ENCODE assay signal across 8 mouse cellular contexts in the genomic region with DNA sequence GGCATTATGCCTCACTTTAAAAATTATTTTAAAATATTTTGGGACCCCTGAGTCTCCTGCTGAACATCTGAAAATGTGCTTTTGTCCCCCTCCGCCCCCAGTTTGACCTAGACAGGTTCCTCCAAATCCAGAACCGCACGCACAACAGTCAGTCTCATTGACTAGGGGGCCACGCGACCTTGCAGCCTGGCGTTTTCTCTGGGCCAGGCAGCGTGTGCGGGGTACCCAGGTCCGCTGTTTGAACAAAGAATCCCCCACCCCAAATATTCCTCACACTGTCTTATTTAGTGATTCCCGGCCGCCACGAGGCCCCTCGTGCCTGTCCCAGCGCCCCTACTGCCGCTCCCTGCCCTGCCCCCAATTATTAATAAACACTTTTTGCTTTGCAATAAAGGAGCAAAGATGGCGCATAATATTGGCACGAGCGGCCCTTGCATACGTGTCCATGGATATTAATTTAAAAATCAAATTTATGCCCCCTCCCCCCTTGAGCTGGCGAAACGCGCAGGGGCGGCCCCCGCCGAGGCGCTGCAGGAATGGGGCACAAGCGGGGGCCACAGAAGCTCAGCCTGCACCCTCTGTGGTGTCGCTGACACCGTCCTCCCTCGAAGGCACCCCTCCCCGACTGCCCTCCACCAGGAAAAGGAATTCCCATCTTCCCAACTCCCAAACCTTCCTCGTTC. TPM values are rescaled to one million over a fixed set of nuclear protein-coding genes. Genes with fewer than 3 reads are reported as not detected.
A peak's percentile ranks its signal among the peaks of the same experiment; 100 is the strongest.
DNase-seq lines count a peak whose midpoint lies in the region; ATAC-seq and TF ChIP-seq lines count a peak whose summit lies in the region.

No protein-coding gene starts in this region.

- no peak for TF ChIP-seq CTCF in hindbrain, postnatal 0 days (IDR thresholded peaks at IDR 0.05; ENCODE audit: low read depth)
- no peak for TF ChIP-seq CTCF in lung, postnatal 0 days (IDR thresholded peaks at IDR 0.05)

- peak overlapping the region; percentile 91 for H3K27ac ChIP-seq in embryonic facial prominence, embryonic 14.5 days (replicated peaks; ENCODE audit: low read depth, low read length)
- H3K27ac ChIP-seq in hindbrain, postnatal 0 days = peak overlapping the region; percentile 76; the same call in 1 of the 2 replicates
- H3K27ac ChIP-seq in lung, postnatal 0 days (ENCODE audit: low read length) = peak overlapping the region; percentile 64

- no peak for TF ChIP-seq EP300 in lung, postnatal 0 days (IDR thresholded peaks at IDR 0.05)

- peak; percentile 23 for DNase-seq in embryonic facial prominence, embryonic 14.5 days (ENCODE audit: low spot score)
- no peak for DNase-seq in hindbrain, postnatal 0 days (ENCODE audit: low spot score)
- no peak for DNase-seq in lung, postnatal 0 days (ENCODE audit: low spot score)

- peaks cover 73% of the 10 kb centered on the region for H3K4me1 ChIP-seq in megakaryocyte, embryonic 14.5 days
- H3K4me1 ChIP-seq in embryonic facial prominence, embryonic 14.5 days (ENCODE audit: control insufficient read depth, insufficient read depth, low read length) = peaks cover 12% of the 10 kb centered on the region
- peaks cover 36% of the 10 kb centered on the region for H3K4me1 ChIP-seq in hindbrain, postnatal 0 days (ENCODE audit: insufficient read depth, low read length)
- peaks cover 23% of the 10 kb centered on the region for H3K4me1 ChIP-seq in lung, postnatal 0 days (ENCODE audit: insufficient read depth, low read depth, low read length)

- WGBS in embryonic facial prominence, embryonic 14.5 days = under 1% methylated on average over 32 of the region's 32 CpGs
- 1% methylated on average over 32 of the region's 32 CpGs for WGBS in hindbrain, postnatal 0 days
- under 1% methylated on average over 26 of the region's 32 CpGs for WGBS in lung, postnatal 0 days

- peak overlapping the region; percentile 93 for H3K4me2 ChIP-seq in embryonic facial prominence, embryonic 14.5 days (ENCODE audit: low read depth, low read length)
- H3K4me2 ChIP-seq in hindbrain, postnatal 0 days (ENCODE audit: low read depth, low read length) = peak overlapping the region; percentile 72
- H3K4me2 ChIP-seq in lung, postnatal 0 days (replicated peaks; ENCODE audit: low read depth, low read length) = peak overlapping the region; percentile 97

- H3K4me3 ChIP-seq in megakaryocyte, embryonic 14.5 days (replicated peaks) = peak overlapping the region; percentile 94
- peak overlapping the region; percentile 70 for H3K4me3 ChIP-seq in embryonic facial prominence, embryonic 14.5 days (ENCODE audit: low read depth, low read length)
- H3K4me3 ChIP-seq in hindbrain, postnatal 0 days (ENCODE audit: low read length) = peak overlapping the region; percentile 53
- peak overlapping the region; percentile 62 for H3K4me3 ChIP-seq in lung, postnatal 0 days (ENCODE audit: low read depth, low read length)

- ATAC-seq in megakaryocyte, adult 5-6 weeks (ENCODE audit: poor library complexity, severe bottlenecking) = no peak
- ATAC-seq in embryonic facial prominence, embryonic 14.5 days (ENCODE audit: low read depth) = no peak
- ATAC-seq in hindbrain, postnatal 0 days = no peak
- no peak for ATAC-seq in lung, postnatal 0 days
- no peak for ATAC-seq in megakaryocyte progenitor cell, adult 5-6 weeks (replicated peaks; ENCODE audit: poor library complexity)
- ATAC-seq in inflammation-experienced regulatory T-cells, adult 6 months = no peak
- no peak for ATAC-seq in erythroid progenitor cell, adult 5-6 weeks (replicated peaks; ENCODE audit: low FRiP score, poor library complexity, severe bottlenecking)

- peaks cover 32% of the 10 kb centered on the region for H3K36me3 ChIP-seq in megakaryocyte, embryonic 14.5 days (replicated peaks; ENCODE audit: low read length)
- peaks cover 33% of the 10 kb centered on the region for H3K36me3 ChIP-seq in embryonic facial prominence, embryonic 14.5 days (ENCODE audit: control insufficient read depth, insufficient read depth, low read length)
- H3K36me3 ChIP-seq in hindbrain, postnatal 0 days (ENCODE audit: insufficient read depth, low read length) = peaks cover 6% of the 10 kb centered on the region; the same call in 1 of the 2 replicates
- no peaks in the 10 kb centered on the region for H3K36me3 ChIP-seq in lung, postnatal 0 days (ENCODE audit: insufficient read depth, low read length)

- no peaks in the 10 kb centered on the region for H3K9me3 ChIP-seq in megakaryocyte, embryonic 14.5 days
- H3K9me3 ChIP-seq in embryonic facial prominence, embryonic 14.5 days (ENCODE audit: control insufficient read depth, low read length) = no peaks in the 10 kb centered on the region
- H3K9me3 ChIP-seq in hindbrain, postnatal 0 days (ENCODE audit: low read length) = no peaks in the 10 kb centered on the region
- no peaks in the 10 kb centered on the region for H3K9me3 ChIP-seq in lung, postnatal 0 days (ENCODE audit: low read length)

- peaks cover 83% of the 10 kb centered on the region for H3K27me3 ChIP-seq in megakaryocyte, embryonic 14.5 days (replicated peaks)
- 0 out of 2 replicates have a peak, but pooled peaks cover 6% of the 10 kb centered on the region for H3K27me3 ChIP-seq in embryonic facial prominence, embryonic 14.5 days (replicated peaks; ENCODE audit: control insufficient read depth, insufficient read depth, low read length)
- H3K27me3 ChIP-seq in hindbrain, postnatal 0 days (ENCODE audit: insufficient read depth, low read length) = peaks cover 24% of the 10 kb centered on the region; the same call in 1 of the 2 replicates
- no peaks in the 10 kb centered on the region for H3K27me3 ChIP-seq in lung, postnatal 0 days (replicated peaks; ENCODE audit: insufficient read depth, low read length)

- peak overlapping the region; percentile 77 for H3K9ac ChIP-seq in embryonic facial prominence, embryonic 14.5 days (ENCODE audit: low read depth, low read length)
- peak overlapping the region; percentile 57 for H3K9ac ChIP-seq in hindbrain, postnatal 0 days (replicated peaks; ENCODE audit: low read length)
- H3K9ac ChIP-seq in lung, postnatal 0 days (replicated peaks; ENCODE audit: low read depth) = peak overlapping the region; percentile 59

RNA-seq across cellular contexts. Expression of a gene that starts 0.9 kb away (rescaled TPM):
- polyA plus RNA-seq in megakaryocyte, embryonic 14.5 days (2012; ENCODE audit: insufficient read depth, low replicate concordance) = 12.9 and 17.6 TPM in 2 replicates
- total RNA-seq in megakaryocyte, adult 5-6 weeks (2015) = 8.1 and 11.1 TPM in 2 replicates
- 5.2 and 5.5 TPM in 2 replicates for total RNA-seq in megakaryocyte, adult 5-6 weeks (2017)
- 137 and 146 TPM in 2 replicates for polyA plus RNA-seq in embryonic facial prominence, embryonic 14.5 days (2014; fragmentation: Nextera tagmentation; extraction: Ambion mirVana)
- total RNA-seq in hindbrain, postnatal 0 days (2014; rRNA removed) = 49.7 and 67.8 TPM in 2 replicates
- 37.6 and 42.8 TPM in 2 replicates for polyA plus RNA-seq in hindbrain, postnatal 0 days (2015; fragmentation: Nextera tagmentation; extraction: Ambion mirVana)
- polyA plus RNA-seq in lung, postnatal 0 days (2015; fragmentation: Nextera tagmentation; extraction: Ambion mirVana) = 68.4 and 75.5 TPM in 2 replicates
- 8.6 and 10.3 TPM in 2 replicates for total RNA-seq in megakaryocyte progenitor cell, adult 5-6 weeks (2015)
- 9.5 and 12.5 TPM in 2 replicates for total RNA-seq in megakaryocyte progenitor cell, adult 5-6 weeks (2017)
- polyA plus RNA-seq in inflammation-experienced regulatory T-cells, adult 6 months (2017; shearing (Covaris generic)) = 1 to 10 TPM; 1.2 to 1.8 (median 1.5) TPM
- total RNA-seq in erythroid progenitor cell, adult 5-6 weeks (2015; ENCODE audit: low replicate concordance) = 1.4 and 1.7 TPM in 2 replicates
- total RNA-seq in erythroid progenitor cell, adult 5-6 weeks (2017; ENCODE audit: low replicate concordance) = 1.3 and 1.7 TPM in 2 replicates

RNA-seq across cellular contexts. Expression of a gene that starts 23.9 kb away (rescaled TPM):
- polyA plus RNA-seq in megakaryocyte, embryonic 14.5 days (2012; ENCODE audit: insufficient read depth, low replicate concordance) = 1.3 and 20.1 TPM in 2 replicates
- 13.8 and 14.5 TPM in 2 replicates for total RNA-seq in megakaryocyte, adult 5-6 weeks (2015)
- 49.5 and 53.8 TPM in 2 replicates for total RNA-seq in megakaryocyte, adult 5-6 weeks (2017)
- polyA plus RNA-seq in embryonic facial prominence, embryonic 14.5 days (2014; fragmentation: Nextera tagmentation; extraction: Ambion mirVana) = 19.3 and 21.0 TPM in 2 replicates
- 22.6 and 25.9 TPM in 2 replicates for total RNA-seq in hindbrain, postnatal 0 days (2014; rRNA removed)
- polyA plus RNA-seq in hindbrain, postnatal 0 days (2015; fragmentation: Nextera tagmentation; extraction: Ambion mirVana) = 19.3 and 22.4 TPM in 2 replicates
- polyA plus RNA-seq in lung, postnatal 0 days (2015; fragmentation: Nextera tagmentation; extraction: Ambion mirVana) = 20.3 and 23.3 TPM in 2 replicates
- 10.2 and 10.3 TPM in 2 replicates for total RNA-seq in megakaryocyte progenitor cell, adult 5-6 weeks (2015)
- total RNA-seq in megakaryocyte progenitor cell, adult 5-6 weeks (2017) = 27.4 and 42.9 TPM in 2 replicates
- polyA plus RNA-seq in inflammation-experienced regulatory T-cells, adult 6 months (2017; shearing (Covaris generic)) = 10 to 100 TPM; 27.4 to 42.5 (median 30.4) TPM
- total RNA-seq in erythroid progenitor cell, adult 5-6 weeks (2015; ENCODE audit: low replicate concordance) = 5.4 and 10.8 TPM in 2 replicates
- 27.9 and 85.0 TPM in 2 replicates for total RNA-seq in erythroid progenitor cell, adult 5-6 weeks (2017; ENCODE audit: low replicate concordance)

RNA-seq across cellular contexts. Expression of a gene that starts 42.5 kb away (rescaled TPM):
- 1.3 TPM in 1 of 2 replicates, not detected in the other for polyA plus RNA-seq in megakaryocyte, embryonic 14.5 days (2012; ENCODE audit: insufficient read depth, low replicate concordance)
- not detected in 2 replicates for total RNA-seq in megakaryocyte, adult 5-6 weeks (2015)
- total RNA-seq in megakaryocyte, adult 5-6 weeks (2017) = not detected in 2 replicates
- 0.42 and 5.3 TPM in 2 replicates for polyA plus RNA-seq in embryonic facial prominence, embryonic 14.5 days (2014; fragmentation: Nextera tagmentation; extraction: Ambion mirVana)
- total RNA-seq in hindbrain, postnatal 0 days (2014; rRNA removed) = 9.9 and 11.3 TPM in 2 replicates
- polyA plus RNA-seq in hindbrain, postnatal 0 days (2015; fragmentation: Nextera tagmentation; extraction: Ambion mirVana) = 9.1 and 9.4 TPM in 2 replicates
- not detected in 2 replicates for polyA plus RNA-seq in lung, postnatal 0 days (2015; fragmentation: Nextera tagmentation; extraction: Ambion mirVana)
- not detected in 2 replicates for total RNA-seq in megakaryocyte progenitor cell, adult 5-6 weeks (2015)
- total RNA-seq in megakaryocyte progenitor cell, adult 5-6 weeks (2017) = not detected in 2 replicates
- polyA plus RNA-seq in inflammation-experienced regulatory T-cells, adult 6 months (2017; shearing (Covaris generic)) = not detected
- total RNA-seq in erythroid progenitor cell, adult 5-6 weeks (2015; ENCODE audit: low replicate concordance) = not detected in 2 replicates
- not detected in 2 replicates for total RNA-seq in erythroid progenitor cell, adult 5-6 weeks (2017; ENCODE audit: low replicate concordance)
